24 mouse cellular contexts compared by ENCODE assay signal in the genomic region with DNA sequence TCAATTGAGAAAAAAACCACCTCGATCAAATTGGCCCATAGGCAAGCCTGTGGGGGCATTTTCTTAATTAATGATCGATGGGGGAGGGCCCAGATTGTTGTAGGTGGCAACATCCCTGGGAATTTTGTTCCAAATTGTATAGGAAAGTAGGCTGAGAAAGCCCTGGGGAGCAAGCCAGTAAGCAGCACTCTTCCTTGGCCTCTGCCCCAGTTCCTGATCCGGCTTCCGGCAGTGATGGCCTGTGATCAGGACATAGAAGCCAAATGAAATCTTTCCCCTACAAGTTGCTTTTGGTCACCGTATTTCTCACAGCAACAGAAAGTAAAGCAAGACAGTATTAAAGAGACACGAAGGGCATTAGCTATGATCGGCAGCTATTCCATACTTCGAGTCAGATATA.
DNase-seq lines count a peak whose midpoint lies in the region; ATAC-seq and TF ChIP-seq lines count a peak whose summit lies in the region.
"Had no signal": no experiment of that assay in that cellular context is flagged by ENCODE, and none has a peak within 500 bp of the region (broad histone marks: within the 10 kb centered on the region; RNA-seq: fewer than 3 reads in every experiment).

No protein-coding gene starts in this region.

- H3K9me3 ChIP-seq in heart, embryonic 12.5 days (replicated peaks) = no peaks in the 10 kb centered on the region
- H3K9me3 ChIP-seq in midbrain, postnatal 0 days (ENCODE audit: low read length) = no peaks in the 10 kb centered on the region
- H3K9me3 ChIP-seq: embryonic facial prominence, embryonic 15.5 days; forebrain, embryonic 15.5 days; liver, embryonic 13.5 days; neural tube, embryonic 15.5 days had no signal

- 86% methylated on average over 8 of the region's 8 CpGs for WGBS in heart, embryonic 12.5 days
- 89% methylated on average over 8 of the region's 8 CpGs for whole genome bisulfite sequencing in midbrain, postnatal 0 days

- H3K4me1 ChIP-seq in heart, embryonic 12.5 days (replicated peaks) = peaks cover 14% of the 10 kb centered on the region
- H3K4me1 ChIP-seq in midbrain, postnatal 0 days (ENCODE audit: insufficient read depth, low read length) = no peaks in the 10 kb centered on the region
- H3K4me1 ChIP-seq: embryonic facial prominence, embryonic 15.5 days; liver, embryonic 13.5 days had no signal

- no peak overlapping the region for H3K4me2 ChIP-seq in heart, embryonic 12.5 days
- H3K4me2 ChIP-seq in midbrain, postnatal 0 days (ENCODE audit: low read depth, low read length, poor library complexity, severe bottlenecking) = no peak overlapping the region
- H3K4me2 ChIP-seq: embryonic facial prominence, embryonic 15.5 days; forebrain, embryonic 15.5 days; hindbrain, embryonic 14.5 days; liver, embryonic 13.5 days; midbrain, embryonic 11.5 days; neural tube, embryonic 15.5 days had no signal

- H3K36me3 ChIP-seq in heart, embryonic 12.5 days = no peaks in the 10 kb centered on the region
- no peaks in the 10 kb centered on the region for H3K36me3 ChIP-seq in midbrain, postnatal 0 days (ENCODE audit: insufficient read depth, low read length)
- H3K36me3 ChIP-seq: embryonic facial prominence, embryonic 15.5 days; forebrain, embryonic 15.5 days; liver, embryonic 13.5 days; neural tube, embryonic 15.5 days had no signal

- no peak overlapping the region for H3K27ac ChIP-seq in heart, embryonic 12.5 days (ENCODE audit: poor library complexity, severe bottlenecking)
- no peak overlapping the region for H3K27ac ChIP-seq in midbrain, postnatal 0 days (ENCODE audit: low read depth, low read length)
- H3K27ac ChIP-seq: embryonic facial prominence, embryonic 15.5 days; forebrain, embryonic 15.5 days; hindbrain, embryonic 14.5 days; liver, embryonic 13.5 days; neural tube, embryonic 15.5 days; stomach, postnatal 0 days had no signal

- H3K9ac ChIP-seq in heart, embryonic 12.5 days = no peak overlapping the region
- no peak overlapping the region for H3K9ac ChIP-seq in midbrain, postnatal 0 days (replicated peaks; ENCODE audit: low read length, poor library complexity, severe bottlenecking)
- H3K9ac ChIP-seq: embryonic facial prominence, embryonic 15.5 days; forebrain, embryonic 15.5 days; hindbrain, embryonic 14.5 days; liver, embryonic 13.5 days; neural tube, embryonic 15.5 days had no signal

- TF ChIP-seq CTCF in midbrain, postnatal 0 days (IDR thresholded peaks at IDR 0.05) = no peak

- no peak overlapping the region for H3K4me3 ChIP-seq in heart, embryonic 12.5 days
- no peak overlapping the region for H3K4me3 ChIP-seq in midbrain, postnatal 0 days (ENCODE audit: low read depth, low read length)
- H3K4me3 ChIP-seq: embryonic facial prominence, embryonic 15.5 days; forebrain, embryonic 15.5 days; liver, embryonic 13.5 days; neural tube, embryonic 15.5 days had no signal

- no peaks in the 10 kb centered on the region for H3K27me3 ChIP-seq in heart, embryonic 12.5 days (replicated peaks)
- H3K27me3 ChIP-seq in midbrain, postnatal 0 days (ENCODE audit: insufficient read depth, low read length) = no peaks in the 10 kb centered on the region
- H3K27me3 ChIP-seq: embryonic facial prominence, embryonic 15.5 days; forebrain, embryonic 15.5 days; liver, embryonic 13.5 days; neural tube, embryonic 15.5 days had no signal

- DNase-seq in adrenal gland, postnatal 10 days = peak; percentile 7
- DNase-seq in adrenal gland, postnatal 4 days (ENCODE audit: low spot score in 2 of 2) = no peak
- DNase-seq in heart, adult 18-20 months = peak; percentile 21 to 39
- DNase-seq in cerebellum, postnatal 14 days = peak; percentile 30 to 50
- peak; percentile 5 for DNase-seq in heart, postnatal 4 days
- no peak for DNase-seq in midbrain, postnatal 0 days (ENCODE audit: low spot score)
- DNase-seq in frontal cortex, postnatal 14 days (ENCODE audit: low spot score in 2 of 2) = no peak
- DNase-seq: adrenal gland, postnatal 14 days; kidney, adult 18-20 months; kidney, postnatal 4 days; layer of hippocampus, adult 9-11 months; liver, embryonic 13.5 days; lung, adult 2 months; lung, postnatal 14 days; thymus, adult 2 months had no signal

- ATAC-seq in heart, embryonic 12.5 days (ENCODE audit: insufficient number of reproducible peaks, low FRiP score) = no peak
- ATAC-seq in midbrain, postnatal 0 days (ENCODE audit: low FRiP score) = no peak
- ATAC-seq: activated CD4-positive, CD25-positive, alpha-beta regulatory T cell, adult 4 months; inflammation-experienced regulatory T-cells, adult 6 months had no signal

Comparison
In these comparisons a context has a peak if more than half of its experiments do, and no peak if none do; other contexts are left out.
1. DNase-seq: peak in adrenal gland, postnatal 10 days (single experiment), heart, adult 18-20 months (2 of 2), cerebellum, postnatal 14 days (2 of 2) and heart, postnatal 4 days (single experiment); none in adrenal gland, postnatal 4 days (0 of 2), midbrain, postnatal 0 days (single experiment) and frontal cortex, postnatal 14 days (0 of 2).